ENCODE assay signal across 8 mouse cellular contexts in the genomic region with DNA sequence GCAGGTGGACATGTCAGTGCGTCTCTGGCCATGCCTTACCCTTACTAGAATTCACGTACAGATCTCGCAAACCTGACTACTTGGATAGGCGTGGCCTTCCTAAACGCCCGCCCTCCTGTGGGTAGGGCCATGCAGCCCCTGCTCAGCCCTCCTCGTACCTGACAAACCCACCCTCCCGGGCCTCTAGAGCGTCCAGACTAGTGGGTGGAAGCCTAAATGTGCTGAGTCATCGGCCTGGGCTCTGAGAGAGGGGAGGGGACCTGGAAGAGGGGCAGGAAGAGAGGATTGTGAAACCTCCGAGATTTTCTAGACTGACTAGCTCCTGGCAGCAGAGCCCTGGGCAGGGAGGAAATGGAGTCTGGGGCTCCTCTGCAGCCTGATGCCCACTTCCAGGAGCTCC. TPM values are rescaled to one million over a fixed set of nuclear protein-coding genes. Genes with fewer than 3 reads are reported as not detected.
DNase-seq lines count a peak whose midpoint lies in the region; ATAC-seq and TF ChIP-seq lines count a peak whose summit lies in the region.

No protein-coding gene starts in this region.

- peaks cover 7% of the 10 kb centered on the region for H3K4me1 ChIP-seq in testis, adult 2 months (ENCODE audit: control insufficient read depth, insufficient read depth, low read length)
- peaks cover 24% of the 10 kb centered on the region for H3K4me1 ChIP-seq in heart, embryonic 12.5 days (replicated peaks)
- H3K4me1 ChIP-seq in kidney, postnatal 0 days (replicated peaks; ENCODE audit: insufficient read depth, low read length): no peaks in the 10 kb centered on the region
- no peaks in the 10 kb centered on the region for H3K4me1 ChIP-seq in stomach, embryonic 14.5 days (ENCODE audit: control insufficient read depth, insufficient read depth, low read length)

- H3K27me3 ChIP-seq in testis, adult 2 months (ENCODE audit: control insufficient read depth, insufficient read depth, low read length): no peaks in the 10 kb centered on the region
- no peaks in the 10 kb centered on the region for H3K27me3 ChIP-seq in heart, embryonic 12.5 days (replicated peaks)
- H3K27me3 ChIP-seq in kidney, postnatal 0 days (ENCODE audit: insufficient read depth, low read length): no peaks in the 10 kb centered on the region
- H3K27me3 ChIP-seq in stomach, embryonic 14.5 days (ENCODE audit: control insufficient read depth, insufficient read depth, low read length): no peaks in the 10 kb centered on the region

- WGBS in heart, embryonic 12.5 days: 15% methylated on average over 11 of the region's 11 CpGs
- 27% methylated on average over 11 of the region's 11 CpGs for WGBS in kidney, postnatal 0 days
- 18% methylated on average over 11 of the region's 11 CpGs for WGBS in stomach, embryonic 14.5 days

- no peak for TF ChIP-seq POLR2A in testis, adult 2 months (IDR thresholded peaks at IDR 0.05; ENCODE audit: control insufficient read depth, low read depth, low read length)

- H3K4me2 ChIP-seq in heart, embryonic 12.5 days: peak overlapping the region; percentile 80
- peak overlapping the region; percentile 67 for H3K4me2 ChIP-seq in kidney, postnatal 0 days (ENCODE audit: low read length)
- H3K4me2 ChIP-seq in stomach, embryonic 14.5 days (replicated peaks; ENCODE audit: low read depth, low read length): peak overlapping the region; percentile 57

- no peaks in the 10 kb centered on the region for H3K36me3 ChIP-seq in testis, adult 2 months (ENCODE audit: control insufficient read depth, insufficient read depth, low read length)
- H3K36me3 ChIP-seq in heart, embryonic 12.5 days: peaks cover 42% of the 10 kb centered on the region
- 0 out of 2 replicates have a peak, but pooled peaks cover 15% of the 10 kb centered on the region for H3K36me3 ChIP-seq in kidney, postnatal 0 days (ENCODE audit: insufficient read depth, low read length)
- H3K36me3 ChIP-seq in stomach, embryonic 14.5 days (ENCODE audit: control insufficient read depth, insufficient read depth, low read length): peaks cover 6% of the 10 kb centered on the region; the same call in 1 of the 2 replicates

- no peak overlapping the region for H3K27ac ChIP-seq in testis, adult 2 months (ENCODE audit: control insufficient read depth, insufficient read depth, low read depth, low read length)
- peak overlapping the region; percentile 60 for H3K27ac ChIP-seq in heart, embryonic 12.5 days (ENCODE audit: poor library complexity, severe bottlenecking)
- H3K27ac ChIP-seq in kidney, postnatal 0 days: peak overlapping the region; percentile 71
- no peak overlapping the region for H3K27ac ChIP-seq in stomach, embryonic 14.5 days (ENCODE audit: low read length)

- no peak for TF ChIP-seq CTCF in testis, adult 2 months (IDR thresholded peaks at IDR 0.05; ENCODE audit: control insufficient read depth, insufficient read depth, insufficient replicate concordance, low read depth, low read length)
- TF ChIP-seq CTCF in kidney, postnatal 0 days (IDR thresholded peaks at IDR 0.05; ENCODE audit: low read depth): no peak

- no peaks in the 10 kb centered on the region for H3K9me3 ChIP-seq in heart, embryonic 12.5 days (replicated peaks)
- H3K9me3 ChIP-seq in kidney, postnatal 0 days (replicated peaks; ENCODE audit: low read length): no peaks in the 10 kb centered on the region
- H3K9me3 ChIP-seq in stomach, embryonic 14.5 days (ENCODE audit: control insufficient read depth, low read depth, low read length): no peaks in the 10 kb centered on the region

- ATAC-seq in heart, embryonic 12.5 days (ENCODE audit: insufficient number of reproducible peaks, low FRiP score): peak; percentile 68
- peak; percentile 71 for ATAC-seq in kidney, postnatal 0 days (replicated peaks; ENCODE audit: low FRiP score, low read depth)
- peak; percentile 75 for ATAC-seq in stomach, embryonic 14.5 days (ENCODE audit: insufficient number of reproducible peaks, insufficient read depth, low FRiP score, low read depth)
- ATAC-seq in monocyte, adult 5-6 weeks (replicated peaks; ENCODE audit: insufficient number of reproducible peaks, low FRiP score, low TSS enrichment, poor library complexity, severe bottlenecking): no peak

- H3K9ac ChIP-seq in heart, embryonic 12.5 days: peak overlapping the region; percentile 86
- H3K9ac ChIP-seq in kidney, postnatal 0 days (ENCODE audit: low read depth, low read length): 0 out of 2 replicates have a peak overlapping the region, but pooled peaks have one; percentile 8
- peak overlapping the region; percentile 6; the same call in 1 of the 2 replicates for H3K9ac ChIP-seq in stomach, embryonic 14.5 days (replicated peaks; ENCODE audit: low read depth, low read length)

- H3K4me3 ChIP-seq in testis, adult 2 months (ENCODE audit: control insufficient read depth, low read depth, low read length): 0 out of 2 replicates have a peak overlapping the region, but pooled peaks have one; percentile 1
- peak overlapping the region; percentile 87 for H3K4me3 ChIP-seq in heart, embryonic 12.5 days
- peak overlapping the region; percentile 16; the same call in 1 of the 2 replicates for H3K4me3 ChIP-seq in kidney, postnatal 0 days (replicated peaks; ENCODE audit: low read depth, low read length)
- peak overlapping the region; percentile 6; the same call in 1 of the 2 replicates for H3K4me3 ChIP-seq in stomach, embryonic 14.5 days (ENCODE audit: low read depth, low read length)

- no peak for DNase-seq in testis, postnatal 10 days (ENCODE audit: low spot score)
- DNase-seq in embryo, embryonic 11 days: peak; percentile 59
- DNase-seq in kidney, postnatal 0 days (ENCODE audit: low spot score): peak; percentile 54
- peak; percentile 58 for DNase-seq in lung, postnatal 14 days

RNA-seq across cellular contexts. Expression of a gene that starts 3.4 kb away (rescaled TPM):
- 11.9 and 14.2 TPM in 2 replicates for polyA plus RNA-seq in testis, adult 2 months (2012; rRNA removed)
- polyA plus RNA-seq in heart, embryonic 12.5 days (2016; fragmentation: Nextera tagmentation; extraction: Ambion mirVana): 22.3 TPM in 2 replicates
- polyA plus RNA-seq in kidney, postnatal 0 days (2015; fragmentation: Nextera tagmentation; extraction: Ambion mirVana): 22.9 and 24.1 TPM in 2 replicates
- polyA plus RNA-seq in stomach, embryonic 14.5 days (2014; fragmentation: Nextera tagmentation; extraction: Ambion mirVana): 20.9 and 22.3 TPM in 2 replicates
- 14.5 to 27.8 TPM (median 20.8 TPM) in 3 replicates for total RNA-seq in monocyte, adult 5-6 weeks (2017)

RNA-seq across cellular contexts. Expression of a gene that starts 15.1 kb away (rescaled TPM):
- 1.8 and 3.2 TPM in 2 replicates for polyA plus RNA-seq in testis, adult 2 months (2012; rRNA removed)
- polyA plus RNA-seq in heart, embryonic 12.5 days (2016; fragmentation: Nextera tagmentation; extraction: Ambion mirVana): 6.6 and 8.2 TPM in 2 replicates
- 16.8 and 17.4 TPM in 2 replicates for polyA plus RNA-seq in kidney, postnatal 0 days (2015; fragmentation: Nextera tagmentation; extraction: Ambion mirVana)
- polyA plus RNA-seq in stomach, embryonic 14.5 days (2014; fragmentation: Nextera tagmentation; extraction: Ambion mirVana): 18.5 and 24.6 TPM in 2 replicates
- not detected in 3 replicates for total RNA-seq in monocyte, adult 5-6 weeks (2017)

RNA-seq across cellular contexts. Expression of a gene that starts 23.8 kb away (rescaled TPM):
- polyA plus RNA-seq in testis, adult 2 months (2012; rRNA removed): 11.3 and 11.9 TPM in 2 replicates
- 32.0 and 32.2 TPM in 2 replicates for polyA plus RNA-seq in heart, embryonic 12.5 days (2016; fragmentation: Nextera tagmentation; extraction: Ambion mirVana)
- 29.6 and 30.1 TPM in 2 replicates for polyA plus RNA-seq in kidney, postnatal 0 days (2015; fragmentation: Nextera tagmentation; extraction: Ambion mirVana)
- 35.7 and 41.8 TPM in 2 replicates for polyA plus RNA-seq in stomach, embryonic 14.5 days (2014; fragmentation: Nextera tagmentation; extraction: Ambion mirVana)
- total RNA-seq in monocyte, adult 5-6 weeks (2017): 67.2 to 156 TPM (median 123 TPM) in 3 replicates

RNA-seq across cellular contexts. Expression of a gene that starts 37.5 kb away (rescaled TPM):
- 1.5 and 2.8 TPM in 2 replicates for polyA plus RNA-seq in testis, adult 2 months (2012; rRNA removed)
- polyA plus RNA-seq in heart, embryonic 12.5 days (2016; fragmentation: Nextera tagmentation; extraction: Ambion mirVana): 43.5 and 44.3 TPM in 2 replicates
- polyA plus RNA-seq in kidney, postnatal 0 days (2015; fragmentation: Nextera tagmentation; extraction: Ambion mirVana): 40.9 and 41.6 TPM in 2 replicates
- polyA plus RNA-seq in stomach, embryonic 14.5 days (2014; fragmentation: Nextera tagmentation; extraction: Ambion mirVana): 91.5 and 95.7 TPM in 2 replicates
- 6.3 to 9.0 TPM (median 6.8 TPM) in 3 replicates for total RNA-seq in monocyte, adult 5-6 weeks (2017)

RNA-seq across cellular contexts. Expression of a gene that starts 43.7 kb away (rescaled TPM):
- 0.32 and 0.40 TPM in 2 replicates for polyA plus RNA-seq in testis, adult 2 months (2012; rRNA removed)
- not detected in 2 replicates for polyA plus RNA-seq in heart, embryonic 12.5 days (2016; fragmentation: Nextera tagmentation; extraction: Ambion mirVana)
- polyA plus RNA-seq in kidney, postnatal 0 days (2015; fragmentation: Nextera tagmentation; extraction: Ambion mirVana): 0.30 TPM in 1 of 2 replicates, not detected in the other
- 0.54 TPM in 1 of 2 replicates, not detected in the other for polyA plus RNA-seq in stomach, embryonic 14.5 days (2014; fragmentation: Nextera tagmentation; extraction: Ambion mirVana)
- 0.75 TPM in 1 of 3 replicates, not detected in the others for total RNA-seq in monocyte, adult 5-6 weeks (2017)

Comparison
In these comparisons a context has a peak if more than half of its experiments do, and no peak if none do; other contexts are left out.
1. H3K27ac ChIP-seq: peak in heart, embryonic 12.5 days (single experiment) and kidney, postnatal 0 days (single experiment); none in testis, adult 2 months (single experiment) and stomach, embryonic 14.5 days (single experiment).
2. H3K4me3 ChIP-seq: peak in every context shown above with its lines; median percentile 87 in heart, embryonic 12.5 days; 16 in kidney, postnatal 0 days; 6 in stomach, embryonic 14.5 days; 1 in testis, adult 2 months.
3. H3K9ac ChIP-seq: peak in every context shown above with its lines; median percentile 86 in heart, embryonic 12.5 days; 8 in kidney, postnatal 0 days; 6 in stomach, embryonic 14.5 days.
4. Peak in every context shown above with its lines, with median percentiles within 50 percentile points of each other: H3K4me2 ChIP-seq.